Mouse (Mus musculus) lung, postnatal 0 days (tissue): ENCODE measurements at regions not wholly inside any gene's neighbourhood (a gene's known extent, or its start where the extent isn't known, plus 50 kb on each side); places are given as distances from the start of the nearest gene placed in this dataset.
"Not testable (repeated sequence)": the region's sequence is repeated elsewhere in the genome, so short reads cannot be mapped to it uniquely, and the experiment has no call there.

Source experiments
- CTCF ChIP-seq: IDR thresholded peaks from 2 replicates; pipeline ENCODE4 v1.5.1; 2016; ENCODE audit warnings: antibody characterized with exemption, mild to moderate bottlenecking
- EP300 ChIP-seq: IDR thresholded peaks from 2 replicates; pipeline ENCODE4 v1.6.1; 2016; ENCODE audit warnings: antibody characterized with exemption, mild to moderate bottlenecking, control low read depth

DNA sequence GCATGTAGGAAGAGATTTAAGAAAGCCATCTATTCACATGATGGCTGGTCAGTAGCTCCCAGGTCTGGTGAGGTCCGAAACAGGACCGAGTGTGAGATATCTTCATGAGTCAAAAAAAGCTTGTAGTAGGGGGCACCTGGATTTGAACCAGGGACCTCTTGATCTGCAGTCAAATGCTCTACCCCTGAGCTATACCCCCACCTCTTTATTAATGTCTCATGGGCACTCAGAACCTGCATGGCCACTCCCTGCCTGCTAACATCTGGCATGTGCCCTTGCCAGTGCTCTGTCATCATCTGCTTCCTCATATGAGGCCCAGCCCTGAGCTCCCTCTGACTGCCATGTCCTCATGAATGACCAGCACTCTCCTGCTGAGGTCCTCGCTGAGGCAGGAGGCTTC, 58.4 kb upstream of the Krba1 start:
- not testable (repeated sequence) for TF ChIP-seq CTCF, EP300
